In the genomic region with DNA sequence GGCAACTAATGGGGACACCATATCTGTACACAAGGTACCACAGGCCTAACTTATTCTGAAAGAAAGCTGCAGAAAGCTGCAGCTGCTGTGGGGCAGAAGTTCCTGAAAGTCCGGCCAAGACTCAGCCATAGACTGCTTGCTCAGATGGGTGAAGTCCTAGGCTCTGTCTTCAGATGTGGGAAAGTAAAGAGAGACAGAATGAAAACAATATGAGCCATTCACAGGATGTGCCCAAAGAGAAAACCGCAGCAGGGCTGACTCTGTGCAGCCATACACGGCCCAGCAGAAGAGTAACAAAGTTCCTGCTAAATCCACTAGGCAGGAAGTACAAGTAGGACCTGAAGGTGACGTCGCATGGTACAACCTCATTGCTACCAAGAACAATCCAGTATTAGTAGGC, we compare ENCODE assay signal across 25 mouse cellular contexts. TPM values are rescaled to one million over a fixed set of nuclear protein-coding genes. Genes with fewer than 3 reads are reported as not detected.
A peak's percentile ranks its signal among the peaks of the same experiment; 100 is the strongest.
DNase-seq lines count a peak whose midpoint lies in the region; ATAC-seq lines count a peak whose summit lies in the region.
"Had no signal": no experiment of that assay in that cellular context is flagged by ENCODE, and none has a peak within 500 bp of the region (broad histone marks: within the 10 kb centered on the region; RNA-seq: fewer than 3 reads in every experiment).

No protein-coding gene starts in this region.

- no peaks in the 10 kb centered on the region for H3K36me3 ChIP-seq in embryonic facial prominence, embryonic 14.5 days (ENCODE audit: control insufficient read depth, insufficient read depth, low read length)
- H3K36me3 ChIP-seq: limb, embryonic 15.5 days; liver, embryonic 15.5 days; midbrain, embryonic 13.5 days had no signal

- ATAC-seq in embryonic facial prominence, embryonic 14.5 days (ENCODE audit: low read depth), result peak; percentile 55; the same call in 1 of the 2 replicates
- ATAC-seq in megakaryocyte progenitor cell, adult 5-6 weeks (replicated peaks; ENCODE audit: poor library complexity), result peak; percentile 47
- ATAC-seq: forebrain, postnatal 0 days; midbrain, embryonic 13.5 days; Patski had no signal

- no peak overlapping the region for H3K9ac ChIP-seq in embryonic facial prominence, embryonic 14.5 days (ENCODE audit: low read depth, low read length)
- H3K9ac ChIP-seq: forebrain, postnatal 0 days; hindbrain, embryonic 14.5 days; limb, embryonic 15.5 days; liver, embryonic 15.5 days; midbrain, embryonic 13.5 days had no signal

- 58% methylated on average over 5 of the region's 5 CpGs for WGBS in embryonic facial prominence, embryonic 14.5 days

- no peak overlapping the region for H3K4me2 ChIP-seq in embryonic facial prominence, embryonic 14.5 days (ENCODE audit: low read depth, low read length)
- H3K4me2 ChIP-seq: heart, embryonic 11.5 days; hindbrain, embryonic 14.5 days; limb, embryonic 15.5 days; liver, embryonic 15.5 days; midbrain, embryonic 13.5 days had no signal

- H3K4me3 ChIP-seq in embryonic facial prominence, embryonic 14.5 days (ENCODE audit: low read depth, low read length), result no peak overlapping the region
- H3K4me3 ChIP-seq: limb, embryonic 15.5 days; liver, embryonic 15.5 days; midbrain, embryonic 13.5 days had no signal

- no peaks in the 10 kb centered on the region for H3K9me3 ChIP-seq in embryonic facial prominence, embryonic 14.5 days (ENCODE audit: control insufficient read depth, low read length)
- H3K9me3 ChIP-seq: limb, embryonic 15.5 days; liver, embryonic 15.5 days; midbrain, embryonic 13.5 days had no signal

- DNase-seq in thymus, postnatal 14 days, result peak; percentile 31
- no peak for DNase-seq in thymus, postnatal 10 days (ENCODE audit: low spot score in 2 of 2)
- peak; percentile 14 for DNase-seq in embryonic facial prominence, embryonic 14.5 days (ENCODE audit: low spot score)
- DNase-seq in kidney, adult 9 months, result no peak
- DNase-seq in heart, adult 9 months (ENCODE audit: low spot score in 2 of 2), result no peak
- DNase-seq in embryo, embryonic 10 days (ENCODE audit: low spot score), result no peak
- DNase-seq: adrenal gland, postnatal 36 days; B cell, adult 2 months; cerebellum, adult 18-20 months; cerebellum, postnatal 25 days; forebrain, postnatal 0 days; gastrocnemius, postnatal 36 days; heart, postnatal 10 days; kidney, adult 18-20 months; kidney, postnatal 14 days; retina, postnatal 1 day had no signal

- no peaks in the 10 kb centered on the region for H3K27me3 ChIP-seq in embryonic facial prominence, embryonic 14.5 days (replicated peaks; ENCODE audit: control insufficient read depth, insufficient read depth, low read length)
- H3K27me3 ChIP-seq: limb, embryonic 15.5 days; liver, embryonic 15.5 days; midbrain, embryonic 13.5 days had no signal

- H3K27ac ChIP-seq in embryonic facial prominence, embryonic 14.5 days (replicated peaks; ENCODE audit: low read depth, low read length), result peak overlapping the region; percentile 23; the same call in 1 of the 2 replicates
- H3K27ac ChIP-seq: hindbrain, embryonic 14.5 days; liver, embryonic 15.5 days; macrophage; midbrain, embryonic 13.5 days; stomach, postnatal 0 days had no signal

- H3K4me1 ChIP-seq in embryonic facial prominence, embryonic 14.5 days (ENCODE audit: control insufficient read depth, insufficient read depth, low read length), result peaks cover 7% of the 10 kb centered on the region; the same call in 1 of the 2 replicates
- H3K4me1 ChIP-seq: limb, embryonic 15.5 days; liver, embryonic 15.5 days; midbrain, embryonic 13.5 days had no signal

RNA-seq across cellular contexts. Expression of a gene that starts 27.7 kb away (rescaled TPM):
- 9.2 and 10.2 TPM in 2 replicates for polyA plus RNA-seq in embryonic facial prominence, embryonic 14.5 days (2014; fragmentation: Nextera tagmentation; extraction: Ambion mirVana)
- 127 and 144 TPM in 2 replicates for total RNA-seq in megakaryocyte progenitor cell, adult 5-6 weeks (2015)
- 88.8 and 109 TPM in 2 replicates for total RNA-seq in megakaryocyte progenitor cell, adult 5-6 weeks (2017)

Comparison
In these comparisons a context has a peak if more than half of its experiments do, and no peak if none do; other contexts are left out.
1. DNase-seq: peak in thymus, postnatal 14 days (single experiment) and embryonic facial prominence, embryonic 14.5 days (single experiment); none in thymus, postnatal 10 days (0 of 2), kidney, adult 9 months (single experiment), heart, adult 9 months (0 of 2) and embryo, embryonic 10 days (single experiment).